Comparison of ENCODE assay signal across 28 mouse cellular contexts in genomic region chr3:79670556-79670955, GRCm38 (mm10). TPM values are rescaled to one million over a fixed set of nuclear protein-coding genes. Genes with fewer than 3 reads are reported as not detected.
DNase-seq lines count a peak whose midpoint lies in the region; ATAC-seq and TF ChIP-seq lines count a peak whose summit lies in the region.
"Had no signal": no experiment of that assay in that cellular context is flagged by ENCODE, and none has a peak within 500 bp of the region (broad histone marks: within the 10 kb centered on the region; RNA-seq: fewer than 3 reads in every experiment).

No protein-coding gene starts in this region.

- TF ChIP-seq CTCF in kidney, adult 2 months (conservative IDR thresholded peaks at IDR 0.05; ENCODE audit: insufficient read depth, insufficient read length, low read depth, low read length), result no peak

- peak; percentile 15 for DNase-seq in kidney, adult 11 months
- DNase-seq in kidney, adult 2 months, result peak; percentile 29
- DNase-seq in kidney, postnatal 25 days, result peak; percentile 19 to 48
- peak; percentile 57 for DNase-seq in testis, postnatal 14 days (ENCODE audit: low spot score)
- DNase-seq in left cerebral cortex, postnatal 4 days, result no peak
- DNase-seq in lung, postnatal 10 days, result no peak
- DNase-seq: adrenal gland, postnatal 36 days; cerebellum, adult 11 months; cerebellum, adult 9-11 months; gastrocnemius, postnatal 36 days; heart, adult 2 months; heart, postnatal 14 days; layer of hippocampus, adult 9-11 months; retina, postnatal 1 day; right cerebral cortex, postnatal 25 days; spleen, adult 18-20 months; thymus, adult 18-20 months; thymus, postnatal 4 days had no signal

- TF ChIP-seq POLR2A in kidney, adult 2 months (IDR thresholded peaks at IDR 0.05; ENCODE audit: low read depth, low read length), result no peak

- no peaks in the 10 kb centered on the region for H3K4me1 ChIP-seq in kidney, embryonic 14.5 days (ENCODE audit: control insufficient read depth, insufficient read depth, low read length)
- peaks cover 6% of the 10 kb centered on the region; the same call in 1 of the 2 replicates for H3K4me1 ChIP-seq in kidney, adult 2 months (ENCODE audit: control insufficient read depth, insufficient read depth, low read length)
- H3K4me1 ChIP-seq: heart, embryonic 13.5 days; hindbrain, embryonic 12.5 days; limb, embryonic 15.5 days; liver, embryonic 15.5 days; lung, embryonic 15.5 days; midbrain, embryonic 12.5 days; neural tube, embryonic 12.5 days had no signal

- H3K27me3 ChIP-seq in kidney, embryonic 14.5 days (ENCODE audit: control insufficient read depth, insufficient read depth, low read length), result no peaks in the 10 kb centered on the region
- no peaks in the 10 kb centered on the region for H3K27me3 ChIP-seq in kidney, adult 2 months (replicated peaks; ENCODE audit: control insufficient read depth, insufficient read depth, low read length)
- H3K27me3 ChIP-seq: heart, embryonic 13.5 days; hindbrain, embryonic 12.5 days; limb, embryonic 15.5 days; liver, embryonic 15.5 days; lung, embryonic 15.5 days; midbrain, embryonic 12.5 days; neural tube, embryonic 12.5 days had no signal

- no peak overlapping the region for H3K27ac ChIP-seq in kidney, embryonic 14.5 days (ENCODE audit: low read depth, low read length)
- no peak overlapping the region for H3K27ac ChIP-seq in kidney, adult 2 months (ENCODE audit: insufficient read depth, low read depth, low read length)
- H3K27ac ChIP-seq: heart, adult 2 months; heart, embryonic 13.5 days; hindbrain, embryonic 12.5 days; left cerebral cortex, adult 2 months; limb, embryonic 15.5 days; liver, embryonic 15.5 days; lung, embryonic 15.5 days; midbrain, embryonic 12.5 days; neural tube, embryonic 12.5 days had no signal

- 78% methylated on average over 7 of the region's 7 CpGs for WGBS in kidney, embryonic 14.5 days
- 52% methylated on average over 7 of the region's 7 CpGs for WGBS in kidney, adult 2 months

- ATAC-seq in kidney, embryonic 14.5 days (ENCODE audit: low FRiP score, low TSS enrichment), result no peak
- ATAC-seq: intestine, postnatal 0 days had no signal

- no peaks in the 10 kb centered on the region for H3K9me3 ChIP-seq in kidney, embryonic 14.5 days (ENCODE audit: control insufficient read depth, low read length)
- H3K9me3 ChIP-seq: heart, embryonic 13.5 days; hindbrain, embryonic 12.5 days; limb, embryonic 15.5 days; liver, embryonic 15.5 days; lung, embryonic 15.5 days; midbrain, embryonic 12.5 days; neural tube, embryonic 12.5 days had no signal

- no peaks in the 10 kb centered on the region for H3K36me3 ChIP-seq in kidney, embryonic 14.5 days (ENCODE audit: control insufficient read depth, insufficient read depth, low read length)
- no peaks in the 10 kb centered on the region for H3K36me3 ChIP-seq in kidney, adult 2 months (ENCODE audit: control insufficient read depth, insufficient read depth, low read length)
- H3K36me3 ChIP-seq: heart, embryonic 13.5 days; hindbrain, embryonic 12.5 days; limb, embryonic 15.5 days; liver, embryonic 15.5 days; lung, embryonic 15.5 days; midbrain, embryonic 12.5 days; neural tube, embryonic 12.5 days had no signal

- intact Hi-C loops in left cerebral cortex, postnatal 4 days (cut with DNase I), result no loop called here

- H3K4me2 ChIP-seq in kidney, embryonic 14.5 days (replicated peaks; ENCODE audit: low read depth, low read length), result no peak overlapping the region
- H3K4me2 ChIP-seq: heart, embryonic 13.5 days; hindbrain, embryonic 12.5 days; limb, embryonic 15.5 days; liver, embryonic 15.5 days; lung, embryonic 15.5 days; midbrain, embryonic 12.5 days; neural tube, embryonic 12.5 days had no signal

- H3K4me3 ChIP-seq in kidney, embryonic 14.5 days (ENCODE audit: low read length), result no peak overlapping the region
- H3K4me3 ChIP-seq in kidney, adult 2 months (ENCODE audit: insufficient read depth, low read depth, low read length), result no peak overlapping the region
- H3K4me3 ChIP-seq: heart, adult 2 months; heart, embryonic 13.5 days; hindbrain, embryonic 12.5 days; left cerebral cortex, adult 2 months; limb, embryonic 15.5 days; liver, embryonic 15.5 days; lung, embryonic 15.5 days; midbrain, embryonic 12.5 days; neural tube, embryonic 12.5 days had no signal

- H3K9ac ChIP-seq in kidney, embryonic 14.5 days (ENCODE audit: low read depth, low read length), result no peak overlapping the region
- H3K9ac ChIP-seq: heart, embryonic 13.5 days; hindbrain, embryonic 12.5 days; limb, embryonic 15.5 days; liver, embryonic 15.5 days; lung, embryonic 15.5 days; midbrain, embryonic 12.5 days; neural tube, embryonic 12.5 days had no signal

RNA-seq across cellular contexts. Expression of gene Etfdh, which starts 41.3 kb away (rescaled TPM):
- 47.0 and 60.9 TPM in 2 replicates for polyA plus RNA-seq in kidney, embryonic 14.5 days (2014; fragmentation: Nextera tagmentation; extraction: Ambion mirVana)
- polyA plus RNA-seq in kidney, adult 2 months (2012; rRNA removed), result 277 and 354 TPM in 2 replicates
- 10 to 100 TPM; 27.0 to 30.0 TPM for total RNA-seq in left cerebral cortex, postnatal 4 days (2021)

RNA-seq across cellular contexts. Expression of gene 4930579G24Rik, which starts 41.7 kb away (rescaled TPM):
- polyA plus RNA-seq in kidney, embryonic 14.5 days (2014; fragmentation: Nextera tagmentation; extraction: Ambion mirVana), result 30.9 and 35.6 TPM in 2 replicates
- 1.1 and 1.2 TPM in 2 replicates for polyA plus RNA-seq in kidney, adult 2 months (2012; rRNA removed)
- 1 to 10 TPM; 1.6 to 2.5 TPM for total RNA-seq in left cerebral cortex, postnatal 4 days (2021)

Comparison
In these comparisons a context has a peak if more than half of its experiments do, and no peak if none do; other contexts are left out.
1. RNA of gene 4930579G24Rik, which starts 41.7 kb away (polyA plus RNA-seq): 30.9 to 35.6 TPM in kidney, embryonic 14.5 days; 1.1 to 1.2 TPM in kidney, adult 2 months; every median in the first group is over 10 times any median in the second.
2. DNase-seq: peak in kidney, adult 11 months (single experiment), kidney, adult 2 months (single experiment), kidney, postnatal 25 days (2 of 2) and testis, postnatal 14 days (single experiment); none in left cerebral cortex, postnatal 4 days (single experiment) and lung, postnatal 10 days (single experiment).